Mouse (Mus musculus): ENCODE measurements around the gene Wnt4.

- TF ChIP-seq CTCF (IDR thresholded peaks at IDR 0.05; ENCODE audit: control insufficient read depth, insufficient read depth, low read length) (no peak), POLR2A (IDR thresholded peaks at IDR 0.05; ENCODE audit: borderline replicate concordance, control insufficient read depth, low read depth, low read length) (no peak)
Measured at GRCm38 (mm10) chr4:137345790-137346189, 68.5 kb downstream of the Wnt4 start.
